Mouse (Mus musculus): Measurements from ENCODE around the gene 1700020A23Rik. TPM values are rescaled to one million over a fixed set of nuclear protein-coding genes. Genes with fewer than 3 reads are reported as not detected.

The 1700020A23Rik gene
- total and polyA plus RNA-seq, 2 experiments from 2014 or later: 0.93 TPM; not detected in 1

DNA sequence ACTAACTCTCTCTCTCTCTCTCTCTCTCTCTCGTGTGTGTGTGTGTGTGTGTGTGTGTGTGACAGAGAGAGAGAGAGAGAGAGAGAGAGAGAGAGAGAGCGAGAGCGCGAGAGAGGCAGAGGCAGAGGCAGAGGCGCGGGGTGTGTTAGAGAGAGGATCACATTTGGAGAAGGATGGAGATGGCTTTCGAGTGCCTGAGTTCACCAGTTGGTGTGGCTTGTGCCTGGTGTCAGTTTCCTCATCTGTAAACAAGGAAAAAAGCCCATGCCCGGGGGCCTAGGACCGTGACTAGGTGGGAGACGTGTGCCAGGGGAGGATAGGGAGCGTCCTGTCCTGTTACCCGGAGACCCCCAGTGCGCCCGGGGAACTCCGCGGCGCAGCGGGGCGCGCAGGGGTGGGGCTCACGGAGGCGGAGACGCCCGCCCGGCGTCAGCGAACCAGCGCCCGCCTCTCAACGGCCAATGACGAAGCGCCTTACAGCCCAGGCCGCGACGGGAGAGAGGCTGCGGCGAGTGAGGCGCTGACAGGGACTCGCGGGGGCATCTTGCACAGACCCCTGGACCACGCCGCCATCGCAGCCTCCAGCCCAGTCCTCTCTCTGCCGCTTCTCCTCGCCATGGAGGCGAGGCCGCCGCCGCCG, 44.9 kb downstream of the 1700020A23Rik start, which contains the start of gene Ptpra:
Gene Ptpra, plus strand, starts transcription at position 485 of the 640 bp plus-strand sequence.
- peak within 1 kb of the TSS; percentile 77 for H3K9ac ChIP-seq (replicated peaks; ENCODE audit: low read length, poor library complexity, severe bottlenecking)
- 2% methylated on average over 33 of the region's 50 CpGs for WGBS
- no peaks in the 10 kb centered on the region for H3K27me3 ChIP-seq (ENCODE audit: insufficient read depth, low read length)
- peak within 1 kb of the TSS; percentile 75 for H3K4me2 ChIP-seq (ENCODE audit: low read depth, low read length, poor library complexity, severe bottlenecking)
- peak; percentile 93 for DNase-seq (ENCODE audit: low spot score)
- no peaks in the 10 kb centered on the region for H3K36me3 ChIP-seq (ENCODE audit: insufficient read depth, low read length)
- no peak for TF ChIP-seq CTCF (IDR thresholded peaks at IDR 0.05)
- H3K27ac ChIP-seq (ENCODE audit: low read depth, low read length): peak within 1 kb of the TSS; percentile 77
- peak; percentile 97 for ATAC-seq (ENCODE audit: low FRiP score)
- H3K9me3 ChIP-seq (ENCODE audit: low read length): no peaks in the 10 kb centered on the region
- H3K4me1 ChIP-seq (ENCODE audit: insufficient read depth, low read length): peaks cover 15% of the 10 kb centered on the region
- peak within 1 kb of the TSS; percentile 80 for H3K4me3 ChIP-seq (ENCODE audit: low read depth, low read length)

DNA sequence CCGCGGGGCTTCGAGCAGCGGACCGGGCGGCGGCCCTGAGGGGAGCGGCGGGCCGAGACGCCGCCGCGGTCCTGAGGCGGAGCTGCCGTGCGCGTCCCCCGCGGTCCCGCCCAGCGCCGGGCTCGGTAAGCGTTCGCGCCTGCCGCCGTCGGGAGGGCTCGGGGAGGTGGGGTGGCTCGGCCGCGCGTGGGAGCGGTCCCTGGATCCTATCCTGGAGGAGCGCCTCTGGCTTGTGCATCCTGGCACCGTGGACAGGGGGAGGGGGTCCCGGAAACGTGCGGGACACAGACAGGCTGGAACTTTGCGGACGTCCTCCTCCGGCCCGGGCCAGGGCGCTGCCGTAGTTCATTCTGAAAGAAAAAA, 45.4 kb downstream of the 1700020A23Rik start:
- no peak for TF ChIP-seq CTCF (IDR thresholded peaks at IDR 0.05)
- under 1% methylated on average over 43 of the region's 47 CpGs for WGBS

DNA sequence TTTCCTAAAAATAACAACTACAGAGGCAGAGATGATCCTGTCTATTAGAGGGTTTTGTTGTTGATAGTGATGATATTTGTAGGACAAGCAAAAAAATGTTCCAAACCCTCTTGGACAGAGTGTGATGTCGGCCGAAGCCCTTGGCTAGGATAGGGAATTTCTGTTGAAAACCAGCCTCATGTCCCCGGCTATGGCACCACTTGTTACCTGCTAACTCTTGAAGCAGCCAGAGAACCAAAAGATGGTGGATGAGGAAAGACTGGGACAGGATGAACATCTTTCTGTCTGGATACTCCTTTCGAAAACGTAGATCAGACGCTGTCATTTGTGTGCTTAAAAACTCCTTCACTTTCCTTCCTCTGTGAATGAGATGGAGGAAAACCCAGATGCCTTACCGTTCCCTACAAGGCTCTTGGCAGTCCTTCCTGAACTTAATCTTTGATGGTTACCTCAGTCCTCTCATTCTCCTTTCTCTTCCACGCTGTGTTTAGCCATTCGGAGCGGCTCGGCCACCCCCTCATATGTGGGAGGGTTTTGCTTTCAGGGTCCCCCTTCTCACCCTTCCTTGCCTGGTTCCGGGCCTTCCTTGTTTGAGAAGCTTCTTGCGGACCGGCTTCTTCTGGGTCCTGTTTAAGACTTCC, 46.1 kb downstream of the 1700020A23Rik start:
- DNase-seq (ENCODE audit: low spot score) (no peak), ATAC-seq (ENCODE audit: low FRiP score) (no peak)
- H3K4me3 ChIP-seq (ENCODE audit: low read depth, low read length): peak overlapping the region; percentile 80
- TF ChIP-seq CTCF (IDR thresholded peaks at IDR 0.05): no peak
- peak overlapping the region; percentile 77 for H3K9ac ChIP-seq (replicated peaks; ENCODE audit: low read length, poor library complexity, severe bottlenecking)
- 58% methylated on average over 14 of the region's 14 CpGs for WGBS
- H3K36me3 ChIP-seq (ENCODE audit: insufficient read depth, low read length): no peaks in the 10 kb centered on the region
- no peaks in the 10 kb centered on the region for H3K27me3 ChIP-seq (ENCODE audit: insufficient read depth, low read length)
- H3K4me1 ChIP-seq (ENCODE audit: insufficient read depth, low read length): peaks cover 15% of the 10 kb centered on the region
- H3K27ac ChIP-seq (ENCODE audit: low read depth, low read length): no peak overlapping the region
- H3K4me2 ChIP-seq (ENCODE audit: low read depth, low read length, poor library complexity, severe bottlenecking): peak overlapping the region; percentile 75
- H3K9me3 ChIP-seq (ENCODE audit: low read length): no peaks in the 10 kb centered on the region

More for the DNA sequence above, 45.4 kb downstream of the 1700020A23Rik start:
- Histone ChIP-seq H3K4me3 (ENCODE audit: low read depth, low read length) (peak overlapping the region; percentile 80), H3K36me3 (ENCODE audit: insufficient read depth, low read length) (no peaks in the 10 kb centered on the region), H3K9ac (replicated peaks; ENCODE audit: low read length, poor library complexity, severe bottlenecking) (peak overlapping the region; percentile 77), H3K27me3 (ENCODE audit: insufficient read depth, low read length) (no peaks in the 10 kb centered on the region), H3K4me1 (ENCODE audit: insufficient read depth, low read length) (peaks cover 15% of the 10 kb centered on the region), H3K27ac (ENCODE audit: low read depth, low read length) (peak overlapping the region; percentile 77), H3K9me3 (ENCODE audit: low read length) (no peaks in the 10 kb centered on the region), H3K4me2 (ENCODE audit: low read depth, low read length, poor library complexity, severe bottlenecking) (peak overlapping the region; percentile 75)
- ATAC-seq (ENCODE audit: low FRiP score) (peak; percentile 81), DNase-seq (ENCODE audit: low spot score) (peak; percentile 37)

DNA sequence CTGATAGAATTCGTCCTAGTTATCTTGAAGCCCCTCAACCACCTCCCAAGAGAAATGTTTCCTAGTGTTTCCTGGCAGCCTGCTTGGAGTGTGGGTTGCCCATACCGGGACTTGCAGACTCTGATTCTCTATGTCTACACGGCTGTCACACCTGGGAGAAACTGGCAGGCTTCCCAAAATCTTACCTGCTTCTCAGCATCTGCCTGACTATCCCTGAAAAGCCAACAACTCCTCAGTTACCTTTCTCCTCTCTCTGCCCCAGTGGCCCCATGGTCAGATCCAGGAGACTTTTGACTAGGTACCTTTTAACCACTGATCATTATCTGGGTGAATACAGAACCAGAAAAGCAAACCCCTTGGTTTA, 46.6 kb downstream of the 1700020A23Rik start:
- no peaks in the 10 kb centered on the region for H3K9me3 ChIP-seq (ENCODE audit: low read length)
- H3K4me3 ChIP-seq (ENCODE audit: low read depth, low read length): peak overlapping the region; percentile 80
- no peak overlapping the region for H3K27ac ChIP-seq (ENCODE audit: low read depth, low read length)
- no peak for TF ChIP-seq CTCF (IDR thresholded peaks at IDR 0.05)
- 0 out of 2 replicates have a peak overlapping the region, but pooled peaks have one; percentile 2 for H3K9ac ChIP-seq (replicated peaks; ENCODE audit: low read length, poor library complexity, severe bottlenecking)
- H3K27me3 ChIP-seq (ENCODE audit: insufficient read depth, low read length): no peaks in the 10 kb centered on the region
- peak overlapping the region; percentile 75 for H3K4me2 ChIP-seq (ENCODE audit: low read depth, low read length, poor library complexity, severe bottlenecking)
- no peak for DNase-seq (ENCODE audit: low spot score)
- no peaks in the 10 kb centered on the region for H3K36me3 ChIP-seq (ENCODE audit: insufficient read depth, low read length)
- ATAC-seq (ENCODE audit: low FRiP score): no peak
- WGBS: 59% methylated on average over 3 of the region's 3 CpGs
- H3K4me1 ChIP-seq (ENCODE audit: insufficient read depth, low read length): peaks cover 15% of the 10 kb centered on the region

DNA sequence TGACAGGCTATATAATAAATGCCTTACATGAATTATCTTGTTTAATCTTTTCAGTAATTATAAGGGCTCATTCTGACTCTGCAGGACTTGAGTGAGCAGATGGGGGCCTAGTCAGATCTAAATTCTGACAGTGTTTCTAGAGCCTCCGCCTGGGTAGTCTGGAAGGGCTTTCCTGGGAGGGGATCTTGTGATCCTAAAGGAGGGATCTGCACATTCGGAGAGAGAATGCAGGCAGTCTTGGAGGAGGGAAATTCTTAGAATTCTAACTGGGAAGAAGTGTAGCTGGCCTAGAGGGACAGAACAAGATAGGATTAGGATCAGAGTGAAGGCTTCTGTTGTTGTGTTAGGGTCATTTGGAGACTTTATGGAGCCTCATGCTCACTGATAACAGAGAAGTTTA, 47.2 kb downstream of the 1700020A23Rik start:
- H3K4me2 ChIP-seq (ENCODE audit: low read depth, low read length, poor library complexity, severe bottlenecking): peak overlapping the region; percentile 75
- no peak overlapping the region for H3K27ac ChIP-seq (ENCODE audit: low read depth, low read length)
- H3K4me1 ChIP-seq (ENCODE audit: insufficient read depth, low read length): peaks cover 15% of the 10 kb centered on the region
- no peak for TF ChIP-seq CTCF (IDR thresholded peaks at IDR 0.05)
- DNase-seq (ENCODE audit: low spot score) (no peak), ATAC-seq (ENCODE audit: low FRiP score) (no peak)
- H3K27me3 ChIP-seq (ENCODE audit: insufficient read depth, low read length): no peaks in the 10 kb centered on the region
- WGBS: 41% methylated on average over 2 of the region's 2 CpGs
- H3K4me3 ChIP-seq (ENCODE audit: low read depth, low read length): no peak overlapping the region
- no peaks in the 10 kb centered on the region for H3K9me3 ChIP-seq (ENCODE audit: low read length)
- 0 out of 2 replicates have a peak overlapping the region, but pooled peaks have one; percentile 2 for H3K9ac ChIP-seq (replicated peaks; ENCODE audit: low read length, poor library complexity, severe bottlenecking)
- H3K36me3 ChIP-seq (ENCODE audit: insufficient read depth, low read length): no peaks in the 10 kb centered on the region

DNA sequence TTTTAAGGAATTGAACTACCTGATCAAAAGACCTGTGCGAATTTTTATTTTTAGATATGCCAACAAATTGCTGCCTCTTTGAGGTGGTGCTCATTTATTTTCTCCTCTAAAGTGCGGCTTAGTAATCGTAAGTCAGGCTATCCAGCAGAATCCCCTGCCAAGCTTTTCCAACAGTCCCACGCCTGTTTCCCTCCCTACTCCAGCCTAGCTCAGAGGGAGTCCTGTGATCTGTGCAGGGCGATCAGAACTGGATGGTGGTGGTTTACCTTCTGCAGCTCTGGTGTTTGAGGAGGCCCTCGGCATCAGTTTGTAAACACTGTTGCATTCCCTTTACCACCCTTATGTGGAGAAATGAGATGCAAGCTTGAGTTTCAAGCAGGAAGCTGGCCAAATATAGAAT, 48.4 kb downstream of the 1700020A23Rik start:
- Histone ChIP-seq H3K9me3 (ENCODE audit: low read length) (no peaks in the 10 kb centered on the region), H3K36me3 (ENCODE audit: insufficient read depth, low read length) (no peaks in the 10 kb centered on the region), H3K4me2 (ENCODE audit: low read depth, low read length, poor library complexity, severe bottlenecking) (no peak overlapping the region; the same call in 1 of the 2 replicates), H3K27ac (ENCODE audit: low read depth, low read length) (no peak overlapping the region), H3K9ac (replicated peaks; ENCODE audit: low read length, poor library complexity, severe bottlenecking) (no peak overlapping the region), H3K4me1 (ENCODE audit: insufficient read depth, low read length) (peaks cover 15% of the 10 kb centered on the region), H3K27me3 (ENCODE audit: insufficient read depth, low read length) (no peaks in the 10 kb centered on the region), H3K4me3 (ENCODE audit: low read depth, low read length) (no peak overlapping the region)
- ATAC-seq (ENCODE audit: low FRiP score) (no peak), DNase-seq (ENCODE audit: low spot score) (no peak)
- TF ChIP-seq CTCF (IDR thresholded peaks at IDR 0.05): no peak
- WGBS: 59% methylated on average over 6 of the region's 6 CpGs
